Mouse (Mus musculus) adrenal gland, adult (tissue): ENCODE data around the gene Mfsd4b3.
"Not testable (repeated sequence)": the region's sequence is repeated elsewhere in the genome, so short reads cannot be mapped to it uniquely, and the experiment has no call there.

Experiments used
- DNase-seq, 2 experiments: peaks; one replicate each; pipeline ENCODE4 v3.0.0; 2022 to 2023; ENCODE audit warnings: low spot score in 1 of 2; ENCODE audit not compliant: inconsistent age in 2 of 2

Gene Mfsd4b3

DNA sequence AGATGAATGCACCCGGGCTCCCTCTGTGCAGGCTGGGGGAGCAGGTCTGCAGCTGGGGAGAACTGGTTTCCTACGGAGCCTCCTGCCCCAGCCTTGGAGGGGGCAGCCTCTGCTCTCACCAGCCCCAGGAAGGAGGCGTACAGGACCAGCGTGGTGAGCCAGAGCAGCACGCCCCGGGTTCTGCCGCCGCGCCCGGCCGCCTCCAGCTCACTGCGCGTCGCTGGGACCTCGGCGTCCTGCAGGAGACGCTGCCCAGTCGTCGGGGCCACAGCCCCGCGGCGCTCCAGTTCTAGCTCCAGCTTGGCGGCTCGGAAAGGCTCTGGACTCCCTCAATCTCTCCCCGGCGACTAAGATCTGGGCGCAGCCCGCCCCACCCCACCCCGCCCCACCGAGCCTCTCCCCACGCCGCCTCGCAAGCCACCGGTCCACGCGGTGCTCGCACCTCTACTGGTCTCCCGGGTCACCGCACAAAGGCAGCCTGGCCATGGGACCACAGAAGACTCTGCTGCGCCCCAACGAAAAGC is 33.3 kb downstream of the Mfsd4b3 start, which contains the start of gene Mfsd4b2:
TSS of gene Mfsd4b2 (minus strand) at position 308 of the 524 bp plus-strand sequence.
- DNase-seq = peak; percentile 11 to 36

DNA sequence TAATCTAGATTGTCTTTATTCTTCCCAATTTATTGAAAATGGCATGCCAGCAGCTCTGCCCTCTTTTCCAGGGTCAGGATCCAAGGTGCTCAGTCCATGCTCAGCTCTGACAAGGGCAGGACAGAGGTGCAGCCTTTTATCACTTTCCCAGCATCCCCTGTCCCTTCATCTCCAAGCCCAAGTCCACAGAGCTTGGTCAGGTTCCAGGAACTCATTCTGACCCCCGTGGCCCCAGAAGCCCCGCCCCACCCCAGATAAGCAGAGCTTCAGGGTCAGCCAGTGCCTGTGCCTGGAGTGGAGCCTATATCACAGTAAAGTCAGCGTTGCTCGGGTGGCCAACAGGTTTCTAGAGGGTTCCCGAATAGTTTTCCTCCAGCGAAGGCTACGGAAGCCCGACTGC is 35.4 kb downstream of the Mfsd4b3 start:
- not testable (repeated sequence) for DNase-seq

DNA sequence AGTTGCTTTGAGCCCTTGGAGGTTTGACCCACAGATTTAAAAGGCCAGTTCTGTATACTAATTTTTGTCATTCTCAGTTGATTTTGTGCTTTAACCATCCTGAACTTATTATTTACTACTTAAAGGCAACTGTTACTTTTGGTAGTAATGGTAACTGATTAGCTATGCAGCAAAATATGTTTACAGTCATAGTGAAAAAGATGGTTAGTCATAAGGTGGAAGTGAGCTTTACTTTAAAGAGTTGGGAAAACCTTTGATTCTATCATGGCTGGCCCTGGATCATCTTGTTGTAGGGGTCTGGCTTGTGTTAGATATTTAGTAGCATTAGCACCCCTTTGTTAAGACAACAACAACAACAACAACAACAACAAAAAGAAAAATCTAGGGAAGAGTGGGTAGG is 47.3 kb downstream of the Mfsd4b3 start:
- no peak for DNase-seq

DNA sequence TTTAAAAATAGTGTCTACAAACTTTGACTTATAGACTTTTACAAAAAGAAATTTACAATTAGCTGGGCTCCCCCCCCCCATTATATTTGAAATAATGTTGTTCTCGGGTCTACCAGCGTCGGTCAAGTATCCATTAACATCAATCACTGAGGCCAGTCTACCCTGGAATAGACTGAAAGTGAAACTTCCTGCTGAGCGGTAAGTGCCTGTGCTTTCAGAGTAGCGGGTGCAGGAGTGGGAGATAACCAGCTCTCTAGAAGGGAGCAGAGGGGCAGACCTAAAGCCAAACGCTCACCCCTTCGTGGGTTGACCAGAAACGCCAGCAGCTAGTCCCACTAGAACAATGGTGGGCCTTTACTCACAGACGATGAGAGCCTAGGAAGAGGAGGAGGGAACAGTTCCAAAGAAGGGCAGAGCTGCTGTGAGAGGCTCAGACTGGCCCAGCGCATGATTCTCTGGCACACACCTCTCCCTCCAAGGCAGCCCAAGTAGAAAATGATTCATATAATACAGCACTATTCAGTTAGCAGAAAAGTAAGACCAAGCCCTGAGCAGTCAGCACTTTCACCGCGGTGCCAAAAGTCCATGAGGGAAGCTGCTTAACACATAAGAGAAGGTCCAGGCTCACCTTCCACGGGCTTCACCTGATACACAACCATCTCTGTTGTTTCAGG is 51.0 kb downstream of the Mfsd4b3 start:
- peak in 1 of 2 experiments; percentile 34 for DNase-seq

DNA sequence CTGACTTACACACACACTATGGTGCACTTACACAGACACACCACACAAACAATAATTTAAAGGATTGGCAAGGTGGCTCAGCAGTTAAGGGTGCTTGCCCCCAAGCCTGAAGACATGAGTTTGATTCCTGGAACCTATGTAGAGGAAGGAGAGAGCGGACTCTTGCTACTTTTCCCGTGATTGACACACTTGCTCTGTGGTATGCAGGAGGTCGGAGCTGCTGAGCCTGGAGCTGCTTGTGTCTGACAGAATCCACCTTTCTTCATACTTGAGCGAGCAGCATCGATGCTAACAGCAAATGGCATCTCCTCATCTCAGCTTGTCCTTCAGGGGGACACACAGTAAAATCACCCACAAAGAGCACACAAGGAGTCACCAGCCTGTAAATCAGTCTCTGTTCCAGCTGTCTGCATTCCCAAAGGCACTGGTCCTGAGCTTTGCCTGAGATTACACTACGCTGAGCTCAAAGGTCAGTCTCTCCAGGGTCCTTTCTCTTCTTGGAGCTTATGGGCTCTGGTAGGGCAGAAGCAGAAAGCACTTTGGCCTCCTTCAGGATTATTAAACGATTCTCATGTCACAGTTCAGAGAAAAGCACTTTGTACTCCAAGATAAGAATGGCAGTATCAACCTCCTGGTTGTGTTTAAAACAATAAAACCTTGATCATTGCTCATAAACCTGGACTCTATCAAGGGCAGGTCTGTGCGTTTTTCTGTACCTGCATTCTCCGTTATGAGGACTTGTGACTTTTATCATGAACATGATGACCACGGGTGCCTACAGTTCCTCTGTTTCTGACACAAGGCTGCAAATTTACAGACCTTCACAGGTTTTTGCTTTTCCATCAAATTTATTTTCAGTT is 52.9 kb downstream of the Mfsd4b3 start:
- DNase-seq = no peak

DNA sequence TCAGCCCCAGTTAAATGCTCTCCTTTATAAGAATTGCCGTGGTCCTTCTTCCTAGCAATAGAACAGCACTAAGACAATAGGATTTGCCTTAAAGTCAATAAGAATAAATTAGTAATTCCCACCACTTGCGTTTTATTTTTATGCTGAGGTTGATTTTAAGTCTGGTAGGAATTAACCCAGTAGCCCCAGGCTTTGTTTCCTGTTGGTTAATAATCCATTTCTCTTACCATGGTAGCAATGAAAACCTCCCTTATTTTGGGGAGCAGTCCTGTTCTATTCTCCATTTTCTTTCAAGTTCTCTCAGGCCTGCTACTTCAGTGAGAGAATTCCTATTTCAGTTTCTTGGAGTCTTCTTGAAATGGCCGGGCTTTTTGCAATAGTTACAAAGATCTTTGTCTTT is 55.8 kb downstream of the Mfsd4b3 start:
- DNase-seq = no peak

DNA sequence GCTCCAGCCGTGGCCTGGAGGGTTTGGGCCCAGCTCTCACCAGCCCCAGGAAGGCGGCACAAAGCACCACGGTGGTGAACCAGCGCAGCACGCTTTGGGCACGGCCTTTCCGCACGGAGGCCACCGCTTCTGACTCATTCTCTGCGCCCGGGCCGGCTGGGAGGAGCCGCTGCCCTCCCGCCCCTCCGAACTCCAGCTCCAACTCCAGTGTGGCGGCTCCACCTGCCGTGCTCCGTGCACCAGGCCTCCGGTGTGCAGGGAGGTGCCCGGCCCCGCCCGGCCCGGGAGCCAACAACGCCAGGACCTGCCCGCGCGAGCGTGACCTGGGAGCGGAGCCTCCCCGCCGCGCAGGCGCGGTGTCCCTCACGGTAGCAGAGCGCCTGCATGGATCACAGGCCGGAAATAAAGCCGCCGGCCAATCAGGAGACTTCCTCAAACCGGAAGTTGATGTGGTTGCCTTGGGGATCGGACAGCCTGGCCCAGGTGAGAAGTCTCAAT is 61.0 kb downstream of the Mfsd4b3 start, which contains the start of gene Mfsd4b4:
TSS of gene Mfsd4b4 (minus strand) at position 365 of the 498 bp plus-strand sequence.
- DNase-seq = peak; percentile 91 to 96
